Mouse (Mus musculus) retina, embryonic 14.5 days (tissue): ENCODE measurements around the gene Pdcl3.

Experiments
- DNase-seq: peaks from one replicate; pipeline ENCODE4 v3.0.0-alpha.2; 2015; ENCODE audit warnings: low spot score

Gene Pdcl3

GRCm38 (mm10) chr1:38985308-38985707 lies at the start of gene Pdcl3:
Gene Pdcl3, plus strand, starts transcription at chr1:38985608.
- no peak for DNase-seq

GRCm38 (mm10) chr1:38936780-38937179 lies 48.6 kb upstream of the Pdcl3 start:
- peak; percentile 84 for DNase-seq

GRCm38 (mm10) chr1:38938849-38939248 lies 46.6 kb upstream of the Pdcl3 start, which contains the start of gene Nms:
Gene Nms, plus strand, starts transcription at chr1:38939149.
- DNase-seq, result no peak

- DNase-seq, result peak; percentile 65
These were observed 45.8 kb upstream of the Pdcl3 start for GRCm38 (mm10) chr1:38939608-38940007.

DNA sequence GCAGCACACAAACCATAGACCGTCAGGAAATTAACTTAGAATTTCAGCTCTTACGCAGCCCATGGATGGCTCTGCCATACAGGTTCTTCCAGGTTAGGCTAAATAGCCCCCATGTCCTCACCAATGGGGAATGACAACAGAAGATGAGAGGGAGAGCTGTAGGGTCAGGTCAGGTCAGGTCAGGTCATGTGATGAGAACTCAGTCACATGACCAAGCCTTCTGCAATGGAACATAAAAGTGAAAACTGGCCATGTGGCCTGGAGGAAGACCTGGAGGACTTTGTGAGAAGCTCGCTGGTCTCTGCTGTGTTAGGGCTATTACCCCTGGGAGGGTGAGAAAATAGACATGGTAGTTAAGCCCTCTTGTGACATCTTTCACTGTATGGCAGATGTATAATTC lies 29.0 kb upstream of the Pdcl3 start:
- DNase-seq, result no peak

- DNase-seq, result no peak
These were observed 16.3 kb upstream of the Pdcl3 start for GRCm38 (mm10) chr1:38969116-38969515.

DNA sequence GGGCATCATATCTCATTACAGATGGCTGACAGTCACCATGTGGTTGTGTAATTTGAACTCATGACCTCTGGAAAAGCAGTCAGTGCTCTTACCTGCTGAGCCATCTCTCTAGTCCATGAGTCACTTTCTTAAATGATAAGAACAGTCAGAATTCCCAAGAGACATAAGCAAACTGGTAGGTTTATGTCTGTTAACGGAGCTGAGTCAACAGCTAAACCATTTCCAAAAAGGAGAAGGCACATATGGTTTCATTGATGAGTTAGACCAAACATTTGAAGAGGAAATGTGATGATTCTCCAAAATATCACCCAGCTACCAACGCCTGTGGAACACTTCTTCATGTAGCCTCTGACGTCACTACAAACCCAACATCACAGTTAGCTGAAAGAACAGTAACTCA lies 13.7 kb upstream of the Pdcl3 start:
- no peak for DNase-seq

- no peak for DNase-seq
These were observed 12.3 kb upstream of the Pdcl3 start for GRCm38 (mm10) chr1:38972986-38973592.

GRCm38 (mm10) chr1:38979953-38980352 lies 5.5 kb upstream of the Pdcl3 start:
- no peak for DNase-seq

DNA sequence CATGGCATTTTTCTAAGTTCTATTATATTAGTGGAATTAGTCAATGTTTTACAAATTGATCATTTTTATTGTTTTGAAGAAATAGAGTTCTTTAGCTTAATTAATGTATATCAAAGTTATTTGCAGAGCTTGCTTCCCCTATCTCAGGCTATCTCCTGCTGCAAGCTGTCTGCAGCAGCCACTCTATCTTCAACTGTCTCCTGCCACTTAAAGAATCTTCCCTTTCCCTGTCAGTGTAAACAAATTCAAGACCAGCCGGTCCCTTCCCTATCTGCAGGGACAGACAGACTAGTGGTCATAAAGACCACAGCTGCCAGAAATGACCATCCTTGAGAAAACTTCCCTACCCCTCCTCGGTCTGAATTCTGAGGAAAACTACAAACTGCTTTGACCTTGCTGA lies 1.5 kb upstream of the Pdcl3 start:
- DNase-seq, result no peak

DNA sequence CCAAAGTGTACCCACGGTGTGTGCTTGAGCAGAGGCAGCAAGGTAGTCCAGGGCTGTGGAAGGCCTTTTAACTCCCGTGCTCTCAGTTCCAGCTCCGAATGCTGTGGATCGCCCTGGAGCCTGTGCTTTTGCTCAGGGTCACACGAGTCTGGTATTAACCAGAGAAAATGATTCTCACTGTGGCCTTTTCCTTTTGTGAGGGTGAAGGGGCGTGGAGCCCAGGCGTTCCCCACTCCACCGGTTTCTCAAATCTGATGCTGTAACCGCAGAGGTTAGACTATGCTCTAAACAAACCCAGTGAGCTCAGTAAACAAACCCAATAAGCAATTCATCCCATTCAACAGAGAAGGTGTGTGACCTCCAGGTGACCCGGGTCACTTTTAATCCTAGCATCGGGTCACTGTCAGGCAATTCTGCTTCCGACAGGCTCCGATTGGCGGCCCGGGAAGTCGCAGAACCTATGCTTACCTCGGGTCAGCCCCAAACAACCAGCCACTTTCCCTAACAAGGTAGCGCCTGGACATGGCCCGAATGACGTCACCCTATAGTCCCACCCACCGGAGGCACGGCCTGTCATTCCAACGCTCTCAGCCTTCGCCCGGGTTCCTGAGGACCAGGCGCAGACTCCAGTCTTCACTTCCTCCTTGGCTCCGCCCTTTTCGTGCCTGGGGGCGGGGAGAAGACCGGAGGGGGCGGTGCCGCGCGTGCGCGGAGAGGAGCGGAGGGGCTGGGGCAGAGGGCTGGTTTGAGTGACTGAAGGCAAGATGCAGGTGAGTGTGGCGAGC lies 1.9 kb downstream of the Pdcl3 start:
- peak; percentile 97 for DNase-seq

DNA sequence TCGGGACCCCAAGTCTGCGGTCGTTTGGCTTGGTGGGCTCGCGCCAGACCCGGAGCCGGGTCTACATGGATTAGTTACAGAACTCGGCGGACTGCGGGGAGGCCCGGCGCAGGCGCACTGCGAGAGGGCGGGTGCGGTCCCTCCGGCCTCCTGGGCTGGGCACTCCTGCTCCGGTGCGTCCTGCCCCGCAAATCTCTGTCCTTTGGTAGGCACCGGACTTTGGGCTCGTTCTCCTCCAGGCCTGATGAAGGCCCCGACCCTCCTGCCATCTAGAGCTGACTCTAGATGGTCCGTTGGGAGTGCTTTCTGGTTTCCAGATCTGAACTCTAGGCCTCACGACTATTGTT lies 2.4 kb downstream of the Pdcl3 start:
- no peak for DNase-seq

DNA sequence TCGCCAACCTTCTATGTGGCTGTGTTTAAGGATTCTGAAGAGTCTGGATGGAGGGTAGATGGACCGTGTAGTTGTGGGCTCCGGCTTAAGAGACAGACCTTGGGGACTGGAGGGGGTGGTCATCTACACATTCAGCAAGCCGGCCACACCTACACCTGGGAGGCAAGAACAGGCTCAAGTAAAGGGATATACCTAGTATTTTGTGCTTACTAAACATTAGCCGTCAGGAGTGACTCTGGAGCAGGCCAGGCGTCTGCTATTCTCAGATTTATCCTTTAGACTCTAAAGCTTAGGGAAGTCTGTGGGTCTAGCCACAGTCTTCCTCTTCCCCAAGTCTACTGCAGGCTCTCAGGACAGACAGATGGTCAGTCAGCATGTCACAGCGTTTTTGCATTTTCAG lies 2.9 kb downstream of the Pdcl3 start:
- no peak for DNase-seq

GRCm38 (mm10) chr1:38992365-38992764 lies 7.0 kb downstream of the Pdcl3 start:
- no peak for DNase-seq

- DNase-seq, result peak; percentile 96
These were observed 15.7 kb downstream of the Pdcl3 start for GRCm38 (mm10) chr1:39001106-39001505.

- DNase-seq, result peak; percentile 37
These were observed 20.4 kb downstream of the Pdcl3 start for GRCm38 (mm10) chr1:39005751-39006354.

DNA sequence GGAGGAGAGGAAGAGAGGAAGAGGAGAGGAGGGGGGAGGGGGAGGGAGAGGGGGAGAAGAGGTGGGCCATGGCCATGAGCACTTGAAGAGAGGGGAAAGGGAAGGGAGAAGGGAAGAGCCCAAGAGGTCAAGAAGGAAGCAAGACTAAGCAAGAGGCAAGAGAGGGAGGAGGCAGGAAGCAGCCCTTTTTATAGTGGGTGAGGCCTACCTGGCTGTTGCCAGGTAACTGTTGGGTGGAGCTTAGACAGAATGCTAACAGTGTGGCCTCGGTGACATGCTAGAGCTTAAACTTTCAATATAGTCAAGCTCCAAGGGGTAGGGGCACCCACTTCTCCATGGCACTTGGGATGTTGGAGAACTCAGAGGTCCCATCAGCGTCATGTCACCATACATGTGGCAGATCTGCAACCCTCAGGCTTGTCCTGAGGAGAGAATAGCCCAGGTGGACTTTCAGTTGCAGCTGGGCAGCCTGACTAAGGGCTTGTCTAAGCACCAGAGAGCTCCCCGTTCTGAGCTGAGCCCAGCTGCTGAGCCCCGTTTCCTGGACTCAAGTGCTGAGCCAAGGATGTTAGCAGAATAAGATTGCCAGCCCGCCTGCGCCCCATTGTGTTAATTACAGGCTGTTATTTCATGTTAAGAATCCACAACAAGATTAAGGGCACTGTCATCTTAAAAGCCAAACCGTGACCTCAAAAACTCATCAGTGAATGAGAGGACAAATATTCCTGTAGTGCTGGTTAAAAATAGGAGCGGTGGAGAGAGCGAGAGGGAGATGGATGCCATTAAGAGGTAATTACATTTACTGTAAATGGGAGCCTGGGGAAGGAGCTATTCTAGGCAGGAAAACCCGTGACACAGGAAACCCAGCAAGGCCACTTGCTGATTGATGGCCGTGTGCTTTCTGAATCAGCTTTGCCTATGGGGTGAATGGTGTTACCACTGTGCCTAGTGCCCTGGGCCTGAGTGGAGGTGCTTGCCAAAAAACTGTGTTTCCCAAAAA lies 21.7 kb downstream of the Pdcl3 start:
- no peak for DNase-seq

GRCm38 (mm10) chr1:39010583-39011021 lies 25.2 kb downstream of the Pdcl3 start:
- peak; percentile 93 for DNase-seq

DNA sequence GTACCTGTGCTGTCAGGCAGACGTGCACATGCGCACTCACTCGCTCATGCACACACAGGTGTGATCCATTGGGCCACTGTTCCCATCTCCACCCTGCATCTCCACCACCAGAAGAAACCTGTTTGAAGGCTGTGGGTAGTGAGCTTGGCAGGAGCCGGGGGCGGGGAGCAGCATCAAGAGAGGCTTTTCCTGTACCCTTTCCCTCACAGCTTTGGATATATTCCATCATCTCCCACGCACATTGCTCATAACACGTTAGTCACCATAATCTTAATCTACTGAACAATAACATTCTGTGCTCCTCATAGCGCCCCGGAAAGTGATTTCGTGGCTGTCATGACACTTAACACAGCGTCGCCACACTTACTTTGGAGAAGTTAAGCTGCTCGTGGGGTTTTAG lies 27.2 kb downstream of the Pdcl3 start:
- DNase-seq, result no peak

DNA sequence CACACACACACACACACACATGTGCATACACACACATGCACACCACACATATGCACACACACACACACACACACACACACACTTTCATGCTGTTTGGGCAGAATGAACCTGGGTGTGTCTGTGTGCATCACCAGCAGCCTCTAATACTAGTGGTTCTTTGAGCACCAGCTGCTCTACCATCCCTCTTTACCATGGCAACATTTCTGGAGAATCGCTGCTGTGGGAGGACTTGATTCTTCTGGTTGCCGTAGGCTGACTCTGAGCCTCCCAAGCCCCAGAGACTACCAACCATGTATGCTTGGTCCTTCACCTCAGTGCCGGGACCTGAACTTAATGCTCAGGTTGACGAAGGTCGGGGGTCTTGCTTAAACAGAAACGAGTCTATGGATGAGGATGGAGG lies 28.4 kb downstream of the Pdcl3 start:
- no peak for DNase-seq

DNA sequence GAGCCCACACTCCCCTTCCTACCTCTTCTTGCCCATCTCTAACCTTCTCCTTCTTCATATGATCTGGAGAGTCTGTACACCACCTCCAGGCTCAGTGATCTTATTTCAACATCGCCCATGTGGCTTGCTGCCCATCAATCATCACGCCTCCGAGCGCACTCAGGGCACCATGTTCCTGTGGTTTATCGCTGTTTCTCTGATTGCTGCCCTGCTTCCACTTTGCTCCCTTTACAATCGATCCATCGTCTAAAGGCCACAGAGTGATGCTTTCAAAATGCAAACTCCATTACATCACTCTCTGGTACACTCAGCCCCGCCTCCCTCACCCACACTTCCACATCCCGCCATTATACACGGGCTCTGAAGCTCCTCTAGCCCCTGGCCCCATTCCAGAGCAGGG lies 30.1 kb downstream of the Pdcl3 start:
- DNase-seq, result no peak

DNA sequence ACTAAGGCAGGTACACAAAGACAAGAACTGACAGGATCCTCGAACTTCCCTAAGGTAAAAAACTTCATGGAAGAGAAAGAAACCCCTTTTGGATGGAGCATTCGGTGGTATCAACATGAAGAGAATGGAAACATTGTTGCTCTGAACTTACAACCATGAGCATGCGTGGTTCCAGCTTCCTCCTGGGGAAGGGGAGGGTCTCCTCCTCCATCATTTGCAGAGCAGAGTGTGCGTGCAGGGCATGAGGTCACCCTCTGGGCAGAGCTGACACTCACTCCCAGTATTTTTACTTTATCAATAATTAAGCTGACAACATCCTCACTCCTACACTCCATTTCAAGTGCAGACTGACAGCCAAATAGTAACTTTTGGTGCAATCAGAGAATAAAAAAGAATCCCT lies 32.5 kb downstream of the Pdcl3 start:
- DNase-seq, result no peak
